Mouse (Mus musculus): ENCODE results near the gene Qtrt2. TPM values are rescaled to one million over a fixed set of nuclear protein-coding genes. Genes with fewer than 3 reads are reported as not detected.

Gene Qtrt2
- polyA plus RNA-seq, 1 experiment from 2014 or later: 36.4 TPM

DNA sequence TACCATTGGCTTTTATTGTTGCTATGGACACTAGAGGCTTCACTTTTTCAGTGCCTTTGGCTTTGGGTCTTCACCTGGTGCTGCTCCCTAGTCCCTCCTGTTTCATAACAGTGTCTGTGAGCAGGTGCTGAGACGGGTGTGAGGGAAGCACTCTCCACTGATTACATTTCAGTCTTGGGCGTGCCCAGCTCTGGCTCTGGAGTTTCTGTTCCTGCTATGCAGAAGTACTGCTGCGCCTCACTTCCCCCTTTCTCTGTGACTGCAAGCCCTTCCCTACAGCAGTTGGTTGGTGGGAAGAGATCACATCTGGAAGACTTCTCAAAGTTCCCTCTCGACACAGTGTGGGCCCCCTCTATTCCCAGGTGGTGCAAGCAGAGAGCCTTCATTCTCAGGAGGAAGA is 25.0 kb upstream of the Qtrt2 start:
- Histone ChIP-seq H3K9ac (no peak overlapping the region), H3K4me2 (replicated peaks) (no peak overlapping the region), H3K4me3 (no peak overlapping the region), H3K36me3 (no peaks in the 10 kb centered on the region), H3K27me3 (no peaks in the 10 kb centered on the region), H3K27ac (no peak overlapping the region), H3K9me3 (no peaks in the 10 kb centered on the region), H3K4me1 (no peaks in the 10 kb centered on the region)
- no peak for ATAC-seq (ENCODE audit: insufficient number of reproducible peaks, insufficient read depth, low FRiP score, low TSS enrichment)
- 73% methylated on average over 4 of the region's 4 CpGs for WGBS

DNA sequence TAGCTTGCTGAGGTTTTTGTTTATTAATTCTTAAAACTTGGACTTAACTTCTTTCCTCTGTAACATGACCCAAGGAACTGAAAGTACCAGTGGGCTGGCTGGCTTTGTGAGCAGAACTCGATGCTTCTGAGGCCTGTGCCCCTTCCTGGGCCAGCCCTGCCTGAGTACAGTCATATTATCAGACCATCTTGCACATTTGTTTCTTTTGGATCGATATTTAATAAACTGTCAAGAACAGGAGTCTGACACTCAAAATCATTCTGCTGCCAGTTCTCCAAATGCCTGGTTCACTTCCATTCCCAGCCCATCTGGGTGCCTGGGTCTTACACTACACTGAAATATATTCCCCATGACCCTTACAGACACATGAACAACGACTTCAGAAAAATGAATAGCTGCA is 19.3 kb upstream of the Qtrt2 start:
- H3K36me3 ChIP-seq: no peaks in the 10 kb centered on the region
- WGBS: 67% methylated on average over 3 of the region's 3 CpGs
- 0 out of 2 replicates have a peak overlapping the region, but pooled peaks have one; percentile 3 for H3K27ac ChIP-seq
- H3K27me3 ChIP-seq: no peaks in the 10 kb centered on the region
- no peaks in the 10 kb centered on the region for H3K9me3 ChIP-seq
- no peak overlapping the region for H3K9ac ChIP-seq
- H3K4me3 ChIP-seq: no peak overlapping the region
- no peak for ATAC-seq (ENCODE audit: insufficient number of reproducible peaks, insufficient read depth, low FRiP score, low TSS enrichment)
- H3K4me2 ChIP-seq (replicated peaks): no peak overlapping the region
- H3K4me1 ChIP-seq: no peaks in the 10 kb centered on the region

DNA sequence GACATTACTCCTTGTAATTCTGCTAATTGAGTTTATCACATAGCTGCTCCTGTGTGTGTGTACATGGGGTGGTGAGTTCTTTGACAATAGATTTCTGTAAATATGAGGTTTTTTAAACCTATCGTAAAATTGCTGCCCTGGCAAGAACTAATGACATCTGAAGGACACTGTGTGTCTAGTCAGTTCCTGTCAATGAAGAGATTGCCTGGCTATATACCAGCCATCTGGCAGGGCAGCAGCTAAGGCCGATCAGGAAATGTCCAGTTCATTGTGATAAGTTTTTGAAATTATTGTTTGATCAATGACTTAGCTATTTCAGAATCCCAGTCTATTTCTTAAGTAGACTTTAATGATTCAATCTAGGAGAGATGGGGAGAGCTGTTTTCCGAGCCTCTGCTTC is 18.7 kb upstream of the Qtrt2 start:
- Histone ChIP-seq H3K4me2 (replicated peaks) (no peak overlapping the region), H3K4me3 (no peak overlapping the region), H3K9me3 (no peaks in the 10 kb centered on the region), H3K9ac (no peak overlapping the region), H3K4me1 (no peaks in the 10 kb centered on the region), H3K27me3 (no peaks in the 10 kb centered on the region), H3K36me3 (no peaks in the 10 kb centered on the region), H3K27ac (no peak overlapping the region)
- no peak for ATAC-seq (ENCODE audit: insufficient number of reproducible peaks, insufficient read depth, low FRiP score, low TSS enrichment)
- WGBS: 78% methylated on average over 3 of the region's 3 CpGs

DNA sequence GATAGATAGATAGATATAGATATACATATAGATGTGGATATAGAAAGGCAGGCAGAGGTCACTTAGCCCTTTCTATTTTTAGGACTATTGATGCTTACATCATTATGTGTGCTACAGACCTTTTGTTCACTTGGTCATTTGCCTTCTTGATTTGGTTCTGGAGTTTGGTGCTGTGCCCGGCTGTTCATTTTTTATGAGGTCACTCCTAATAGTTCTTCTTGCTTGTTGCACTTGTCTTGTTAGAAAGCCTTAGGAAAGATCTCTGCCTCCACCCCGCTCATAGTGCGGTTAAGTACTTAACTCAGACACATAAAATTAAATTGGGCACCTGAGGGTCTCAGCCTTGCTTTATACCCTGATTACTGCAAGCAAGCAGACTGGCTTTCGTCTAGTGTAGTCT is 14.2 kb upstream of the Qtrt2 start:
- Histone ChIP-seq H3K4me2 (replicated peaks) (no peak overlapping the region), H3K27me3 (no peaks in the 10 kb centered on the region), H3K4me3 (no peak overlapping the region), H3K4me1 (no peaks in the 10 kb centered on the region), H3K27ac (no peak overlapping the region), H3K36me3 (no peaks in the 10 kb centered on the region), H3K9ac (no peak overlapping the region), H3K9me3 (no peaks in the 10 kb centered on the region)
- WGBS: 92% methylated on average over 4 of the region's 4 CpGs
- ATAC-seq (ENCODE audit: insufficient number of reproducible peaks, insufficient read depth, low FRiP score, low TSS enrichment): no peak

DNA sequence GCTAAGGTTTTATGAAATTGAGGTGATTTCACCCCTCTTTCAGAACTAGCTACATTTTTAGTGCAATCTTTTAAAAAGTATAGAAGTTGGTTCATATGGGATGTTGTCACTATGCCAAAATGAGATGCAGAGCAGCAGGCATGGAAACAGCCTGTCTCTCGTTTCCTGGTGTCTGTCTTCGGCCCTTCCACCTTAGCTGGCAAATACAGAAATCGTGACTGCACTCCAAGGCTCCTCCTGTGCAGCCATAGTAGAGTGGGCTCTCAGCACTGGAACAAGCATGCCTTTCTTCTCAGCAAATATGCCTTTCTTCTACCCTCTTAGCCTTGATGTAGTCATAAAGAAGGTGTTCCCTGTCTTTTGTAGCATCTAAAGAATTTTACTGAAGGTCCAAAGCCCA is 9.3 kb upstream of the Qtrt2 start:
- ATAC-seq (ENCODE audit: insufficient number of reproducible peaks, insufficient read depth, low FRiP score, low TSS enrichment): no peak
- Histone ChIP-seq H3K4me1 (no peaks in the 10 kb centered on the region), H3K9me3 (no peaks in the 10 kb centered on the region), H3K27me3 (no peaks in the 10 kb centered on the region), H3K4me2 (replicated peaks) (no peak overlapping the region), H3K27ac (no peak overlapping the region), H3K4me3 (no peak overlapping the region), H3K9ac (no peak overlapping the region), H3K36me3 (no peaks in the 10 kb centered on the region)
- 77% methylated on average over 3 of the region's 3 CpGs for WGBS

DNA sequence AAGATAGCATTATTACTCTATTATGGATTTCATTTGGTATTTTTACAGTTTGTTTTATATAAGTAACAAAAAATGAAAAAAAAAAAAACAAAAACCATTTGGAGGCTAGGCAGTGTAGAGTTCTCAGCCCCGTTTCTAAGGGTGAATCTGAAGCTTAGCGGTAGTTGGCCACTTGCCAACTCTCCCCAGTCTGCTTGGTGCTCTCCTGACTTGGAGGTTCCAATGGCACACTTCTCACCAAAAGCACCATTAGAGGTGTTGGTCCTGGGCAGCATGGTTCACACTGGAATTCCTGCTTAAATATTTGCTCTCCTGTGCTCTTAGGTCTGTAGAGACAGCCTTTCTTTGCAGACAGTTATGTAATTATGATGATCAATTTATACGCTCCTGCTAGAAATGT is 8.8 kb upstream of the Qtrt2 start:
- Histone ChIP-seq H3K4me1 (no peaks in the 10 kb centered on the region), H3K27ac (no peak overlapping the region), H3K4me2 (replicated peaks) (no peak overlapping the region), H3K9ac (no peak overlapping the region), H3K27me3 (no peaks in the 10 kb centered on the region), H3K36me3 (no peaks in the 10 kb centered on the region), H3K9me3 (no peaks in the 10 kb centered on the region), H3K4me3 (no peak overlapping the region)
- WGBS: 73% methylated on average over 3 of the region's 3 CpGs
- no peak for ATAC-seq (ENCODE audit: insufficient number of reproducible peaks, insufficient read depth, low FRiP score, low TSS enrichment)

DNA sequence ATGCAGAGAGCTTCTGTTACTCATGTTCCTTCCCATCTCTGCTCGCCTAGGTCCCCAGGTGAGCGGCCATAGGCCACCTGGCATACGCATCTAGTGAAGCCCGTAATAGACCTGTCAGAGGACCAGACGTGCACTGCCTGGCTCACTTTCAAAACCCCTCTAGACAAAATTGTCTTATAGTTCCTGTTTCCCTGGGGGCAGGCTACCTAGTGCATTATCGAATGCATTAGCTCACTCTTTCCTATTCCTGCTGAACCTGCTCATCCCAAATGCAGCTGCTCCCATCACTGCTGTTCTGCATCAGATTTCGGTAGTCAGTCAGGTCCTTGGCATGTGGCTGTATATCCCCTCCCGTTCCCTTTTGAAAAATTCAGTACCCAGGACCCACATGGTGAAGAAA is 8.2 kb upstream of the Qtrt2 start:
- H3K4me2 ChIP-seq (replicated peaks): no peak overlapping the region
- no peak overlapping the region for H3K9ac ChIP-seq
- no peak overlapping the region for H3K4me3 ChIP-seq
- no peaks in the 10 kb centered on the region for H3K27me3 ChIP-seq
- no peaks in the 10 kb centered on the region for H3K4me1 ChIP-seq
- 80% methylated on average over 8 of the region's 8 CpGs for WGBS
- H3K9me3 ChIP-seq: no peaks in the 10 kb centered on the region
- no peak overlapping the region for H3K27ac ChIP-seq
- no peaks in the 10 kb centered on the region for H3K36me3 ChIP-seq
- ATAC-seq (ENCODE audit: insufficient number of reproducible peaks, insufficient read depth, low FRiP score, low TSS enrichment): no peak

DNA sequence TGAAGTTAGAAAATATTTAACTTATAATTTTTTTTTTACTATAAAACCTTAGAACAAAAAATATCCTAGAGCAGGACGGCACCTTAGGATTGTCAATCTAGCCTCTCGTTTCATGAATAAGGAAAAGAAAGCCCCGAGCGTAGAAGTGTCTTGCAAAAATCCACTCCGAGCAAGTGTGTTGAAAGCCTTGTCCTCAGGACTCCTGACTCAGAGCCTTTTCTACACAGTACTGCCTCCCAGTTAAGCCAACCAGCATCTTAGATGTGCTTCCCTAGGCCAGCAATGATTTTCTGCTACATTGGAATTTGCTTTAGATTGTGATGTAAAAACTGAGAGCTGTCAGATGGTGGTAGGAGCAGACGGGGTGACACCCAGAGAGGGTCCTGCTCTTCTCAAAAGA is 6.4 kb upstream of the Qtrt2 start:
- H3K36me3 ChIP-seq: no peaks in the 10 kb centered on the region
- no peaks in the 10 kb centered on the region for H3K9me3 ChIP-seq
- H3K4me1 ChIP-seq: no peaks in the 10 kb centered on the region
- H3K4me2 ChIP-seq (replicated peaks): no peak overlapping the region
- WGBS: 88% methylated on average over 6 of the region's 6 CpGs
- no peaks in the 10 kb centered on the region for H3K27me3 ChIP-seq
- ATAC-seq (ENCODE audit: insufficient number of reproducible peaks, insufficient read depth, low FRiP score, low TSS enrichment): no peak
- H3K9ac ChIP-seq: no peak overlapping the region
- H3K4me3 ChIP-seq: no peak overlapping the region
- no peak overlapping the region for H3K27ac ChIP-seq

DNA sequence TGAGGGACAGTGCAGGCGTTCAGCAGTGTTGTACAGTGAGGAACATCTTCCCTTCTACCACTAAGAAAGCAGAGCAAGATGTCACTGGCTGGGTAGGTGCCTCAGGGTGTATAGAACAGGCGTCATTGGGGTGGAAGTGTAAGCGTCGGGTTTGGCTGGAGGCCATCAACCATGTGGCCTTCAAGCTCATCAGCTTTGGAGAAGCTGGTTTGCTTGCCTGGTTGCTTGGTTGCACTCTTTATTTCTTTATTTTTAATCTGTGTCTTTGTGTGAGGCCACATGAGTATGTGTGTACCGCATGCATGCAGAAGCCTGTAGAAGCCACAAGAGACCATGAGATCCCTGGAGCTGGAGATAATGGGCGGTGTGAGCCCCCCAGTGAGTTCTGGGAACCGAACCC is 5.7 kb upstream of the Qtrt2 start:
- no peak for ATAC-seq (ENCODE audit: insufficient number of reproducible peaks, insufficient read depth, low FRiP score, low TSS enrichment)
- Histone ChIP-seq H3K27ac (no peak overlapping the region), H3K27me3 (no peaks in the 10 kb centered on the region), H3K36me3 (no peaks in the 10 kb centered on the region), H3K4me1 (no peaks in the 10 kb centered on the region), H3K9me3 (no peaks in the 10 kb centered on the region), H3K9ac (no peak overlapping the region), H3K4me2 (replicated peaks) (no peak overlapping the region), H3K4me3 (no peak overlapping the region)
- 88% methylated on average over 7 of the region's 7 CpGs for WGBS

DNA sequence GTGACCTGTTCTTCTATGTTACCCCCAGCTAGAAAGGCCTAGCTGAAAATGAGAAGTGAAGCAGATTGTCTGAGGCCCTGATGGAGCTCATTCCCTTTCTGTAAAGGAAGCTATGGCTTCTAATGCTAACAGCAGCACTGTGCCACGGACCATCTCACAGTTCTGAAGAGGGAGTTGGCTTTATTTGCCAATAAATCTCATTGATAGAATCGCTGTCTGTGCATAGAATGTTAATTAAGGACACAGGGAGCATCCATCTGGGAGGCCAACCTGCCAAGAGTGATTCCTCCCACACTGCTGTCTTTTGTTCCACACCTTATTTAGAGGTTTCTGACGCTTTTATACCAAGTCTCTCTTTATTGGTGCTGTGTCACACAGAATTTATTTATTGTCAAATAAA is 4.9 kb upstream of the Qtrt2 start:
- Histone ChIP-seq H3K9me3 (no peaks in the 10 kb centered on the region), H3K27ac (no peak overlapping the region), H3K9ac (no peak overlapping the region), H3K4me3 (no peak overlapping the region), H3K4me2 (replicated peaks) (no peak overlapping the region), H3K36me3 (no peaks in the 10 kb centered on the region), H3K27me3 (no peaks in the 10 kb centered on the region), H3K4me1 (no peaks in the 10 kb centered on the region)
- ATAC-seq (ENCODE audit: insufficient number of reproducible peaks, insufficient read depth, low FRiP score, low TSS enrichment): no peak
- 78% methylated on average over 3 of the region's 3 CpGs for WGBS

DNA sequence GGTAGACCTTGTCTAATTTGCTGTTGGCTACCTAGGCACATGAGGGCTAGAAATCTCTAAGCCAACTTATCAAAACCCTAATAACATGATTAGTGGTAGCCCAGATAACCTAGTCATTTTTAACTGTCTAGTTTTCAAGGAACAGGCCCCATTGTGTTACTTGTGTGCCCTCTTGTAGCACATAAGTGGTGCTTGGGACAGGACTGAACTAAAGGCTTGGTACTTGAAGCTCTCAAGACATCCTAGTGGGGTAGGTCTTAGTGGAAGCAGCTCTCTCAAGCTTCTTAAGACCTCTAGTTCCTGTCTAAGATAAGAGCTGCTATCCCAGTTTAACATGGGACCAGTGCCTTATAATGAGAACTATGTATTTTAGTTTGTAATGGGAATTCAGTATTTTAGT is 4.0 kb upstream of the Qtrt2 start:
- no peak overlapping the region for H3K9ac ChIP-seq
- no peak for ATAC-seq (ENCODE audit: insufficient number of reproducible peaks, insufficient read depth, low FRiP score, low TSS enrichment)
- no peak overlapping the region for H3K27ac ChIP-seq
- H3K4me2 ChIP-seq (replicated peaks): no peak overlapping the region
- H3K4me1 ChIP-seq: no peaks in the 10 kb centered on the region
- H3K27me3 ChIP-seq: no peaks in the 10 kb centered on the region
- no peaks in the 10 kb centered on the region for H3K9me3 ChIP-seq
- no peak overlapping the region for H3K4me3 ChIP-seq
- H3K36me3 ChIP-seq: no peaks in the 10 kb centered on the region

DNA sequence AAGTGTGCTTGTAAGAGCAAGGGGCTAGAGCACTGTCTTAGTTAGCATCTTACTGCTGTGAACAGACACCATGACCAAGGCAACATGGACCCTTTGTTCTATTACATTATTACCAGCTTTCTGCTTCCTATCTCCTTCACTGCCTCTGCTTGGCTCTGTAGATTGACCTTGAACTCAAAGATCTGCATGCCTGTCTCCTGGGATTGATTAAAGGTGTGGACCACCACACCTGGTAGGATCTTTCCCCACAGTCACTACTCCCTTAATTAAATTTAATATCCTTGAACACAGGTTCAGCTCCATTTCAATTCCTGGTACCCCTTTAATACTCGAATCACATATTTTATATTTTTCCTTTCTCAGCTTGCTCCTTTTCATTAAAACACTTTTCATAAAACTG is 763 bp downstream of the Qtrt2 start:
- Histone ChIP-seq H3K4me2 (replicated peaks) (no peak overlapping the region), H3K27ac (no peak overlapping the region), H3K9ac (no peak overlapping the region), H3K9me3 (no peaks in the 10 kb centered on the region), H3K36me3 (no peaks in the 10 kb centered on the region), H3K4me3 (no peak overlapping the region), H3K4me1 (no peaks in the 10 kb centered on the region), H3K27me3 (no peaks in the 10 kb centered on the region)
- ATAC-seq (ENCODE audit: insufficient number of reproducible peaks, insufficient read depth, low FRiP score, low TSS enrichment): no peak
- 77% methylated on average over 1 of the region's 1 CpGs for WGBS

DNA sequence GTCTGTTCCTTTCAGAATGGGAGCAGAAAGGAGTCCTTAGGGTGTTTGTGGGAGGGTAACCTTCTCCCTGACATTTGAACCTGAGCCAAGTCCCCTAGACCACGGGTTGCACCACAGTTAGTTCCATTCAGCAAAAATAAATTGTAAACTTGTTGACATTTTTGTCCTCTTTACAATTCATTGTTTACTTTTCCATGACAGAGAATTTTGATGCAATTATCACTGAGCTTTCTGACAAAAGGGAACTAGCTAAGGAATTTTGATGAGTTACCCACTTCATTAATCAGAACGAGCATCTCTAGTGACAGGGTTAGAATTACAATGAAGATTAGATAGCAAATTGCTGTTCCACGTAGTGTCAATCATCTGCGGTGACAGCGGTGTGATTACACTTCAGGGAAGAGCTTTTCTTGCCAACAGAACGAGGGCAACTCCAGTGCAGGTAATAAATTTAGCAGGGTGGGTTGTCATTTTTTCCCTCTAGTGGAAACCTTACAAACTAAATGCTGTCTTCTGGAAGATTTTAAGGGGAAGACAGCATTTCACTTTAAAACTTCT is 1.5 kb downstream of the Qtrt2 start:
- Histone ChIP-seq H3K4me3 (no peak overlapping the region), H3K27ac (no peak overlapping the region), H3K36me3 (no peaks in the 10 kb centered on the region), H3K27me3 (no peaks in the 10 kb centered on the region), H3K9ac (no peak overlapping the region), H3K9me3 (no peaks in the 10 kb centered on the region), H3K4me2 (replicated peaks) (no peak overlapping the region), H3K4me1 (no peaks in the 10 kb centered on the region)
- ATAC-seq (ENCODE audit: insufficient number of reproducible peaks, insufficient read depth, low FRiP score, low TSS enrichment): no peak
- whole genome bisulfite sequencing: 64% methylated on average over 6 of the region's 6 CpGs

All from embryonic facial prominence, embryonic 12.5 days (tissue).